Mouse (Mus musculus) erythroblast, adult 5-6 weeks (primary cell): ENCODE results near the gene Nup153. TPM values are rescaled to one million over a fixed set of nuclear protein-coding genes. Genes with fewer than 3 reads are reported as not detected.

Experiments used
- total RNA-seq, 2 experiments: library from RNA; stranded (forward) in 1 of 2; stranded (reverse) in 1 of 2; fragments of 150-400 nt in 1 of 2; fragments of 200-764, 138-1000 nt in 1 of 2; gene quantifications; 2 replicates each; pipeline versions ENCODE4 v1.2.3 to v1.2.4; 2015 to 2017; ENCODE audit warnings: low replicate concordance in 2 of 2

Nup153 gene
- total RNA-seq, 2 experiments from 2014 or later = 67.2 to 93.8 TPM

Other genes with a start within 250 kb of the Nup153 start
- 1.0 TPM in 1 of 2 replicates, not detected in the other for gene Cap2, start 226.1 kb downstream of the Nup153 start, total RNA-seq (2015; ENCODE audit: low replicate concordance)
- 0.26 TPM in 1 of 2 replicates, not detected in the other for gene Cap2, start 226.1 kb downstream of the Nup153 start, total RNA-seq (2017; ENCODE audit: low replicate concordance)
- gene Fam8a1, start 58.4 kb downstream of the Nup153 start, total RNA-seq (2015; ENCODE audit: low replicate concordance) = 9.2 and 10.2 TPM in 2 replicates
- 8.9 TPM in 2 replicates for gene Fam8a1, start 58.4 kb downstream of the Nup153 start, total RNA-seq (2017; ENCODE audit: low replicate concordance)
- gene Kif13a, start 201.9 kb upstream of the Nup153 start, total RNA-seq (2015; ENCODE audit: low replicate concordance) = 7.1 TPM in 2 replicates
- gene Kif13a, start 201.9 kb upstream of the Nup153 start, total RNA-seq (2017; ENCODE audit: low replicate concordance) = 6.6 and 12.8 TPM in 2 replicates